Mouse (Mus musculus): ENCODE measurements around the gene Adcy9. TPM values are rescaled to one million over a fixed set of nuclear protein-coding genes. Genes with fewer than 3 reads are reported as not detected.
"Not testable (repeated sequence)": the region's sequence is repeated elsewhere in the genome, so short reads cannot be mapped to it uniquely, and the experiment has no call there.

Gene Adcy9
- polyA plus RNA-seq, 1 experiment from 2014 or later, result 1.3 TPM

DNA sequence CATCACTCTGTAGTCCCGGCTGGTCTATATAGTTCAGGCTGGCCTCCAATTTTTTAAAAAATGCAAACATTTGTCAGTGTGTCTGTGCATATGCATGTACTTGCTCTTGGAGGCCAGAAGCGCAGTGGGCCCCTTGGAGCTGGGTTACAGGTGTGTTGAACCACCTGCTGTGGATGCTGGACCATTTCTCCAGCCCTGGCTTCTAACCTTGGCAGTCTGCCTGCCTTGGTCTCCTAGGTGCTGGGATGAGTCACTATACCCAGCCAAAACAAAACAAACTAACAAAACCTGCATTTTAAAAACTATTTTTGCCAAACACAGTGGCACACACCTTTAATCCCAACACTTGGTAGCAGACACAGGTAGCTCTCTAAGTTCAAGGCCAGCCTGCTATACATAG, 162.8 kb downstream of the Adcy9 start:
- Histone ChIP-seq H3K4me3 (ENCODE audit: low read depth, low read length) (no peak overlapping the region), H3K36me3 (ENCODE audit: control insufficient read depth, insufficient read depth, low read length) (no peaks in the 10 kb centered on the region), H3K4me1 (ENCODE audit: control insufficient read depth, insufficient read depth, low read length) (no peaks in the 10 kb centered on the region), H3K27ac (ENCODE audit: low read depth, low read length) (no peak overlapping the region), H3K9ac (ENCODE audit: low read length) (no peak overlapping the region), H3K9me3 (ENCODE audit: control insufficient read depth, low read length) (no peaks in the 10 kb centered on the region), H3K27me3 (ENCODE audit: control insufficient read depth, insufficient read depth, low read length) (no peaks in the 10 kb centered on the region), H3K4me2 (no peak overlapping the region)
- ATAC-seq (ENCODE audit: low FRiP score) (no peak), DNase-seq (ENCODE audit: low spot score, missing footprints) (no peak)
- WGBS, result 93% methylated on average over 2 of the region's 2 CpGs

DNA sequence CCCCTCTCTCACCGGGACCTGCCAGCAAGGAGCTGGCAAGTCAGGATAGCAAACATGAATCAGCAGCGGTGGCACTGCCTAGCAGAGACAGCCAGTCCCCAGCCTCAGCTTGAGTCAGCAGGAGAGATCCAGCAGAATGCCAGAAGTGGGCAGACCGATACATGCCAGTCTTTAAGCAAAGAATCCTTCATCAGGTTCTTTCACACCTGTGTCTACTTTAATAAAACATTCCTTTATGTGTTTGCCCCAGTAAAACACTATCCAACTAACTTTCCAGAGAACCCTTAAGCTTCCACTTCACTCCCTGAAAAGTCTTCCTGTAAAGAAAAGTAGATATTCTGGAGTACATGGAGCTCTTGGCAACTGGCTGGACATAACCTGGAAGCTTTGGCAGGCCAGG, 171.5 kb downstream of the Adcy9 start:
- DNase-seq (ENCODE audit: low spot score, missing footprints), result no peak
- Histone ChIP-seq H3K36me3 (ENCODE audit: control insufficient read depth, insufficient read depth, low read length) (no peaks in the 10 kb centered on the region), H3K4me3 (ENCODE audit: low read depth, low read length) (no peak overlapping the region), H3K9ac (ENCODE audit: low read length) (no peak overlapping the region), H3K27ac (ENCODE audit: low read depth, low read length) (no peak overlapping the region), H3K9me3 (ENCODE audit: control insufficient read depth, low read length) (no peaks in the 10 kb centered on the region), H3K4me2 (no peak overlapping the region), H3K4me1 (ENCODE audit: control insufficient read depth, insufficient read depth, low read length) (no peaks in the 10 kb centered on the region), H3K27me3 (ENCODE audit: control insufficient read depth, insufficient read depth, low read length) (no peaks in the 10 kb centered on the region)
- no peak for ATAC-seq (ENCODE audit: low FRiP score)
- WGBS, result 83% methylated on average over 3 of the region's 3 CpGs

DNA sequence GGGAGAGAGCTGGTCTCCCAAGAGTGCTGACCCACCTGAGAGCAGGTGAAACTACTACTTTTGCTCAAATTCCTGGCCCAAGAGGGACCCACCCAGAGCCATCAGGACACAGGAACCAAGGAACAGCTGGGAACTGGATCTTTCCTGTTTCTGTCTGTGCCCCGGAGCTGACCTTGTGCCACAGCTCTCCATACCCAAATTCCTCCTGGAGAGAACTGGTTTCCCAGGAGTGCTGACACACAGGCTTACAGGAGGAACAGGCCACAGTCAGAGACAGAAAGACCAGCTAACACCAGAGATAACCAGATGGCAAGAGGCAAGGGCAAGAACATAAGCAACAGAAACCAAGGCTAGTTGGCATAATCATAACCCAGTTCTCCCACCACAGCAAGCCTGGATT, 175.1 kb downstream of the Adcy9 start:
- H3K4me1 ChIP-seq (ENCODE audit: control insufficient read depth, insufficient read depth, low read length); H3K9ac ChIP-seq (ENCODE audit: low read length); H3K27ac ChIP-seq (ENCODE audit: low read depth, low read length); H3K4me2 ChIP-seq; ATAC-seq (ENCODE audit: low FRiP score); H3K36me3 ChIP-seq (ENCODE audit: control insufficient read depth, insufficient read depth, low read length); H3K4me3 ChIP-seq (ENCODE audit: low read depth, low read length); H3K27me3 ChIP-seq (ENCODE audit: control insufficient read depth, insufficient read depth, low read length); DNase-seq (ENCODE audit: low spot score, missing footprints); H3K9me3 ChIP-seq (ENCODE audit: control insufficient read depth, low read length): not testable (repeated sequence)
- 87% methylated on average over 1 of the region's 1 CpGs for WGBS

Other genes starting within 250 kb of the Adcy9 start
- 30.8 and 32.7 TPM in 2 replicates for gene Crebbp, start 206.5 kb downstream of the Adcy9 start, polyA plus RNA-seq (2014; fragmentation: Nextera tagmentation; extraction: Ambion mirVana)
- gene Srl, start 121.3 kb upstream of the Adcy9 start, polyA plus RNA-seq (2014; fragmentation: Nextera tagmentation; extraction: Ambion mirVana), result 20.0 and 20.9 TPM in 2 replicates
- gene Tfap4, start 139.4 kb upstream of the Adcy9 start, polyA plus RNA-seq (2014; fragmentation: Nextera tagmentation; extraction: Ambion mirVana), result 18.2 and 18.9 TPM in 2 replicates
- 16.6 and 27.2 TPM in 2 replicates for gene Glis2, start 174.2 kb upstream of the Adcy9 start, polyA plus RNA-seq (2014; fragmentation: Nextera tagmentation; extraction: Ambion mirVana)
- 97.1 and 99.1 TPM in 2 replicates for gene Pam16, start 204.5 kb upstream of the Adcy9 start, polyA plus RNA-seq (2014; fragmentation: Nextera tagmentation; extraction: Ambion mirVana)
- gene Vasn, start 219.4 kb upstream of the Adcy9 start, polyA plus RNA-seq (2014; fragmentation: Nextera tagmentation; extraction: Ambion mirVana), result 6.1 and 7.0 TPM in 2 replicates
- 53.4 and 57.0 TPM in 2 replicates for gene Dnaja3, start 219.5 kb upstream of the Adcy9 start, polyA plus RNA-seq (2014; fragmentation: Nextera tagmentation; extraction: Ambion mirVana)